Mouse (Mus musculus) lung, postnatal 14 days (tissue): ENCODE data around the gene Chtop.

Experiments used
- DNase-seq: peaks from one replicate; pipeline ENCODE4 v3.0.0; 2021

Gene Chtop

DNA sequence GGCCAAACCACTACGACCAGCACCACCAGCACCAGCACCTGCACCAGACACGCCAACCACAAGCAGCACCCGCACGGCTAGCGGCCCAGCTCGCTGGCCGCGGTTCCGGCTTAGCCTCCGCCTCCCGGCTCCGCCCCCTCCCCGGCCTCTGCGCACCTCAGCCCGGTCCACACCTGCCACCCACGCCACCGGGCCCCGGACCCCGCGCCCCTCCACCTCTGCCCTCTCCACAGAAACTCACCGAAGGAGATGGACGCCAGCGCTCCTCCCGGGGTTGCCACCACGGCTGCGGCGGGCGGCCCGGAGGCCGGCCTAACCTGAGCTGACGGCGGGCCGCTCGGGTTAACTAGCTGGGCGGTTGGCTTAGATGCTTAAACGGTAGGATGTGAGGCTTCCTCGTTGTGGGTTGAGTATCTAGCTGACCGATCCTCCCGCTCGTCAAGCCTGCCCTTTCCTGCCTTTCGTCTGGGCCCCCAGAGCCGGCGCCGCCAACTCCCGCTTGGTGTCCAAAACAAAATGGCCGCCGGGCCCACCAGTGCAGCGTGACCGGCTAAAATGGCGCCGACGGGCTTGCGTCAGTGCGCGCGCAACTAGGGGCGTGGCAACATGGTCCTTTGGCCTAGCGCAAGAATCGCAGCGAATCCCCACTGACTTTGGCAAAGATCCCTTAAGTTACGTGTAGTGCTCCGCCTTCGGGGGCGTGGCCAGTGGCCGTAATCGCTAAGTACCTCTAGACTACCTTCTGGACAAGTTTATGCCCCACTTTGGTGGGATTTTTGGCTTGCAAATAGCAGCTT, at the start of gene Chtop:
Gene Chtop (minus strand): TSS at position 549 of the 797 bp plus-strand sequence.
- peak; percentile 100 for DNase-seq

GRCm38 (mm10) chr3:90555954-90556353, 46.7 kb upstream of the Chtop start:
- no peak for DNase-seq

GRCm38 (mm10) chr3:90552231-90552630, 42.9 kb upstream of the Chtop start:
- no peak for DNase-seq

DNA sequence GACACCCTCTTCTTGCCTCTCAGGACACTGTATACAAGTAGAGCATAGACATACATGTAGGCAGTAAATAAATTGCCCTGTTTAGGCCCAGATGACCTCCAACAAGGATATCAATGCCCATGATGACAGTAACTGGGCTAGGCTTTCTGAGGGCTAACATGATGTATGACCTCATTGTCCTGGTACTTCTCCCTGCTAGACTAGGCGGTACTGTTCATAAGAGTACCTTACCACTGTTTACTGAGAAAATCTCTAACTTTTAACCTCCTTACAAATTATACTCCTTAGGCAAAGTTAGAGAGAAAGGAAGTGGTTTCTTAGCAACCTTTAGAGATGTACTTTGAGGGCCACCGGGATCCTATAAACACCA, 41.1 kb upstream of the Chtop start:
- DNase-seq: no peak

DNA sequence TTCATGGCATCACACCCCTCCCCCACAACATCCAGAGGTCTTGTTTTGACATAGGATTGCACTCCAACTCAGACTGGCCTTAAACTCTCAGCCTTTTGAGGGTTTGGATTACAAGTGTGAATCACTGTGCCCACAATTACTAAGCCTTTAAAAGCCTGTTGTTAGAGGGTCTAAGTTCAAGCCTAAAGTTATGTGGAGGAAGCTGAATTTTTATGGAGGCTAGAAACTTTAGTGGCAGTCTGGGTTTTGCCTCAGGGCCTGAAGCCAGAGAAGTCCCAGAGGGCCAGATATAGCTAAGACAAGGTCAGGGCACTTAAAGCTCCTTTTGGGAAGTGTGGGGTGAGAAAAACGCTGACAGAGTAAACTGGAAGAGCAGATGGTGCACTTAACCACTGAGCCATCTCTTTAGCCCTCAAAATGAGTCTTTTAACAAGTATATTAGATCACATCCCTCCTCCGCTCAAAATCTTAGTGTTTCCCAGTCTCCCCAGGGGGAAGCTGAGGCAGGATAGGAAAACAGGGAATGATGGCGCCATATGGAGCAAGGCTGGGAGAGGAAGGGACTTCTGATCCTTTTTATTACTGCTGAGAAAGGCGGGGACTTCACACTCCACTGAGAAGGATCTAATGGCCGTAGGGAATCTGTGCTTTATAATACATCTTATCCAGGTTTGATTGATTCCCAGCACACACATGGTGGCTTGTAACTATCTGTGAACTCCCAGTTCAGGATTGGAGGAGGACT, 40.5 kb upstream of the Chtop start:
- no peak for DNase-seq

DNA sequence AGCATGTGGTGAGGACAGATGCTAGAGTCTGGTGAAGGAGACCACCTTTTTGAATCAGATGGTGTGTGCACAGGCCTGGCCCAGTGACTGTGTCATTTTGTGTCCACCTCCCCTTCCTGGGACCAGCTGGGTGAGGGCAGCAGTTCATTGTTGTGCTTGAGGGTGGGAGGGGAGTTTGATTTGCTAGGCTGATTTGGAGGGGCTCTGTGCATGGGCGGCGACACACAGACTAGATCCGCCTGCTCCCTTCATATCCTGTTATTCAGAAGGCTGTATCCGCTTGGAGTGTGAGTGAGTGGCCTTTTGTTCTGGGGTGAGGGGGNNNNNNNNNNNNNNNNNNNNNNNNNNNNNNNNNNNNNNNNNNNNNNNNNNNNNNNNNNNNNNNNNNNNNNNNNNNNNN, 31.6 kb upstream of the Chtop start:
- DNase-seq: peak; percentile 65

GRCm38 (mm10) chr3:90537905-90538296, 28.6 kb upstream of the Chtop start:
- no peak for DNase-seq

DNA sequence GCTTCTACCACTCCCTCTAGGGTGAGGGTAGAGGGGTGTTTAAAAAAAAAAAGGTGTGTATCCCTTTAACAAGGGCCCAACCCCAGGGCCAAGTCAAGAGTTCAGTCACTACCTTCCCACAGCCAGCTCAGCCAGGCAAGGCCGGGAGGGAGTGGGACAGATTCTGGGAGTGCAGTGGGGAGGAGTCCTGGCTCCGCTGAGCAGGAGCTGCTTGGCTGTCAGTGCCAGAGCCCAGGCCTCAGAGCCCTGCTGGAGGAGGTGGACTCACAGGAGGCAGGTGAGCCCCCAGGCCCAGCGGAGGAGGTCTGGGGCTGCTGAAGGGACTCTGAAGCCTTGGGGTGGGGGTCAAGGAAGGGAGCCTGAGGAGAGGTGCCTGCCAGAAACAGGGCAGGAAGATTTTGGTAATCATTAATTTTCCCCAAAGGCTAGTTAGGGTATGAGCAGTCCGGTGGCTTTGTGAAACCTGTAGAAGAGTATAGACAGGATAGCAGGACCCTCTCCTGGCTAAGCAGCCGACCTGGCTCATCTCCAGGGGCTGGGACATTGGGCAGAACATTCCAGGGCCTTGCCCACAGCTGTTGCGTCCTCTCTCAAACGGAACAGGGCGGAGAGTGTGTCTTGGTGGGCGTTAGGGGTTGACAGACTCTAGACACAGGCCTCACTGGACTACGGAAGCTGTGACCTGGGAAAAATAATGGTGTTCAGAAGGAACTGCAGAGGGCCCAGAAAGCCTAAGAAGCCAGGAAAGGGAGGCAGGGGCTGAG, 28.0 kb upstream of the Chtop start, which contains the start of gene S100a16:
Gene S100a16 (plus strand): TSS at position 114 of the 764 bp plus-strand sequence.
- DNase-seq: peak; percentile 72

DNA sequence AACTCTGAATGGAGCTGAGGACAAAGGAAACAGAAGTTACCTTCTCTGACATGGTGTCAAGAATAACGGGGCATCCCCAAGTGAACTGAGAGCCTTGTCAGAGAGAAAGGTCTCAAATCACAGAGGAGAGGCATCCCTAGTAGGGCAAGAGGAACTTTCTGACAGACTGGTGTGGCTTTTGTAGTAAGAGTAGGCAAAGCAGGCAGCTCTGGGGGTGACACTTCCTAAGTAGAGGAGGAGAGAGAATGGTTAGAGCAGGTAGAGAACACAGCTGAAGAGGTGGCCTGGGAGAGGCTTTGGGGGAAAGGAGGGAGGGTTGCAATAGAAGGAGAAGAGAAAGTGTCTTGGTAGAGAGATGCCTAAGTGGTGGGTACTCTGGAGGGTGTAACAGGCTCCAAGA, 26.1 kb upstream of the Chtop start:
- no peak for DNase-seq

DNA sequence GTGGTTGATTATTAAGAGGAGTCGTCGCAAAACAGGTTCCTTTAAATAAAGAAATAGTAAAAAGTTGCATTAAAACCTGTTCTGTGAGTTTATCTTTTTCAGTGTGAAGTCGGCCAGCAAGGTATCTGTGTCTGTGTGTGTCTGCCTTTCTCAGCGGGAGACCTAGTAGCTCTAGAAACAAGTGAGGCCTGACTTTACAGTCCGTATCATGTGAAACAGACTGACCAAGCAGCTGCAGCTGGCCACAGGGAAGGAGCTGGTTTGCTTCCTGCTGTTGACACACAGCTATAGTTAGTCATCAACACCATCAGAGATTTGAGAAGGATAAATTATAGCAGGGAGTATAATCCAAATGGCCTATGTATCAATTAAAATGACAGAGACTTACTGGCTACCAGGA, 22.4 kb upstream of the Chtop start:
- no peak for DNase-seq

DNA sequence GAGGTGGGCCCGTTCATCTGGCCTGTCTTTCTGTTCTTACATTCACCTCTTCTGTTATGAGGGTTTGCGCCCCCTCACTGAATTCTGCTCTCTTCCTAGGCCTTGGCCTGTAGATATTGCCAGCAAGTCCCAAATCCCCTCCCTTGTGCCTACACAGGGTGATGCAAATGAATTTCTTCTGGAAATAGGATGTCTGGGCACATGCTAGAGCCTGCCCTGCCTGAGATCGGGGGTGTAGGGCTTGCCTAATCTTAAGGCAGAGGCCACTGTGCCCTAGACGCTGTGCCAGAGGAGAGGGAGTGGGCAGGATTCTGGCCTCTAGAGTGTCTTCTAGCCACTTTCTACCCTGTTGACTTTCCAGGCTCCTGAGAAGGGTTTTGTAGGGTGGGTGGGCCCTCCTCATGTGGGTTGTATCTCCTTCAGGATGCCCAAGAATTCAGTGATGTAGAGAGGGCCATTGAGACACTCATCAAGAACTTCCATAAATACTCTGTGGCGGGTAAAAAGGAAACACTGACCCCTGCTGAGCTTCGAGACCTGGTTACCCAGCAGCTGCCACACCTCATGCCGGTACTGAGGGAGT, 18.1 kb upstream of the Chtop start:
- no peak for DNase-seq

GRCm38 (mm10) chr3:90526580-90526979, 17.3 kb upstream of the Chtop start, which contains the start of gene S100a14:
Gene S100a14, plus strand, starts transcription at chr3:90526856.
- DNase-seq: peak; percentile 66

DNA sequence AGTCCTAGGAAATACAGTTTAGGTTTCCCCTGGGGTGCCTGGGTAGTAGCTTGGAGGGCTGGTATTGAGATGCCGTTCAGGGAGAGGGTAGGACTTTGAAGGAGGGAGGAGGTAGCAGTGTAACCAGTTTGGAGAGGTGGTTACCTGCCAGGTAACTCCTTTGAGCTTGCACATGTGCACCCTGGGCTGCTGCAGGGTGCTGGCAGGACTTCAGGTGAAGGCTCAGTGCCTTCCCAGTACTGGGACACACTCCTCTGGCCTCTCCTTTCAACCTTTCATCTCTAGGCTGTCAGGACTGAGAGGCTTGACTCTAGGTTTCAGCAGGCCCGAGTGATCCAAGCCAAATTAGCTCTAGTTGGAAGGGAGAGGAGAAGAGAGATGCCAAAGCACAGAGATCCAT, 16.8 kb upstream of the Chtop start:
- no peak for DNase-seq

- DNase-seq: peak; percentile 60
Measured at GRCm38 (mm10) chr3:90525421-90525820, 16.1 kb upstream of the Chtop start.

DNA sequence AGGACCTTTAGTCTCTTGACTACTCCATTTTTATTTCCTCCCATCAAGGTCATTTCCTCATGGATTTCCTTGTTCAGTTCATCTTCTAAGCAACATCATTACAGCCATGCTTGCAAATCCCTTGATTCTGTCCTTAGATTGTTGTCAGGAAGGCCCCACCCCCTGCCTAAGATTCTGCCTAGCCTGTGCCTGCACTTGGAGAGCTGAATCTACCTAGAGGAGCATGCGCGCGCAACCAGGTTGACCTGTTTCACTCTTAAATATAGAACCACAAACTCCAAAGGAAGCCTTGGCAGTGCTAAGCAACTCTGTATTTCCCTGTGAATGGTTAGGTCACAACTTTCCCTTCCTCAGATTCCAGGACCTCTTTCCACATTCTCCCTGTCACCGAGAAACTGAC, 8.4 kb upstream of the Chtop start:
- DNase-seq: no peak

- no peak for DNase-seq
Measured at GRCm38 (mm10) chr3:90515789-90516188, 6.5 kb upstream of the Chtop start.

GRCm38 (mm10) chr3:90515242-90515641, 5.9 kb upstream of the Chtop start:
- DNase-seq: peak; percentile 68

DNA sequence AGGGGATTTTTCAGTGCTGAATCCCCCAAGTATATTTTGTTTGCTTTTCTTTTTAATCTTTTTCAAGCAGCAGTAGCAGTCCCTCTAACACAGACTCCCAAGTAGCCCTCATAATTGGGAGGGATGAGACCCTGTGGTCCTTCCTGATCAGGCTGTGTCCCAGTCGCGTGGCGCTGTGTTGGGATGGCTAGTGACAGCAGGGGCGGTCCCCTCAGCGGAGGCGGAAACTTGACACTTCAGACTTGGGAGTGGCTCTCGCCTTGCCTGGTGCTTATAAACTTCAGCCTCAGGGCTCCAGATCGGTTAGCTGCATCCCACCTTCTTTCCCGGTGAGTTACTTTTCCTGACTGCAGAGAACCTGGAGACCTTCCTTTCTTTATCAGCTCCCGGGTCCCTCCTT, 5.4 kb upstream of the Chtop start:
- DNase-seq: peak; percentile 81

DNA sequence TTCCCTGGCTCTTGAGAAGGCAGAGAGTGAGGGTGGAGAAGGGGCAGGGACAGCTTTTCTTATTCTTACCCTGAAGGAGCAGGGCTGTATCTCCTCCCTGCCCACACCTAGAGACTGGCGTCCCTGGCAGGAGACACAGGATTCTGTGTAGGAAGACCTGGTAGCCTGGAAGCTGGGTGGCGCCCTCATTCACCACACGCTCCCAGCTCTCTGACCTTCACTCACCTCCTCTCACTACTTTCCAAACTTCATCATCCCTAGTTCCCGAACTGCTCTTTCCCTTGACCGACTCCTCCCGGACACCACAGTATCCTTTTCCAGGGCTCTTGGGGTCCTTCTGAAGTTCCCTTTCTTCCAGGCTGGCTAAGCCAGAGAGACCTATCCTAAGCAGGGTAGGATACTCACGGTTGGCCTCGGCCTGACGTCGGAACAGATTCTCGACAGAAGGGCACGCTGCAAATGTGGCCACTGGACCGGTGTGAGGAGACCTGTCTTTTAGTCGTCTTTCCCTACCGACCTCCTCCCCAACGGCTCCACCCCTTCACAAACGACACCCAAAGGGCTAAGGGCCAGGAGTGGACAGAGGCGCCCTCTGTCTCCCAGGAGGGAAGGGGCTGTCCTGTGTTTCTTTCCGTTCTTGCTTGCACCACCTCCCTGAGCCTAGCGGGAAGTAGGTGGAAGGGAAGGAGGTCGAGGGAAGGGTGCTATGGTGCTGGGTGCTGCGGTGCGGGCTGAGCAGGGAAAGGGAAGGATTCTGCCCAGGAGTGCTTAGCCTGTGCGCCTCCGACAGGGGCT, 4.7 kb upstream of the Chtop start, which contains the start of the genes S100a1 and S100a13:
Gene S100a1 (minus strand): TSS at position 597 of the 795 bp plus-strand sequence.
Gene S100a13 (plus strand): TSS at position 640 of the 795 bp plus-strand sequence.
- peak; percentile 79 for DNase-seq

DNA sequence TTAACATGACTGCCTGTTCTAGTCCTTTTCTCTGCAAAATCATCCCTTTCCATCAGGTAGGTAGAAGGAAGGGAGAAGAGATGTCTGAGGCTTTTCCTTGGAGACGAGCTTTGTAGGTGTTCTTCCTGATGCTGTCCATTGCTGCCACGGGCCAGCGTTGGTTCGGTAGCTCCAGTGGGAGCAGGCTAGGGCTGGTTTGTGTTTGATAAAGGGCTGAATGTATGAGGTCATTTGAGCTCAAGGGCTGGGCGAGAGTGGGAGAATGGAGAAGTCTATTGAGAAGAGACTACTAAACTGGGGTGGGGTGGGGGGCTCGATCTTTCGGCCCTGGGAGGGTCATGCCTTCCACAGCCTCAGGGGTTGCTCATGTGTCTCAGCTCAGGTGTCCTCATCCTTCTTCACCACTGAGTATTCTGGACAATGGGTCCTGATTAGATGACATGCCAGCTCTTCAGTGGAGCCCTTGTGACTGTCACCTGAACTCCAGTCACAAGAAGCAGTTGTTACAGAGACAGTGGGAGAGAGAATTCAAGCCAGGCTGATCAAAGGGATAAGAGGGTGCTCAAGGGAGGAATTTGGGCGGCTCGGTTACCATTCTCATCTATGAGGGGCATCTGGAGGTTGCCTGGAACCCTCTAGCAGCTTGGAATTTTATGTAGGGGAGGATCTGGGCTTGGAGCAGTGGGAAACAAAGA, 3.8 kb upstream of the Chtop start:
- DNase-seq: no peak

DNA sequence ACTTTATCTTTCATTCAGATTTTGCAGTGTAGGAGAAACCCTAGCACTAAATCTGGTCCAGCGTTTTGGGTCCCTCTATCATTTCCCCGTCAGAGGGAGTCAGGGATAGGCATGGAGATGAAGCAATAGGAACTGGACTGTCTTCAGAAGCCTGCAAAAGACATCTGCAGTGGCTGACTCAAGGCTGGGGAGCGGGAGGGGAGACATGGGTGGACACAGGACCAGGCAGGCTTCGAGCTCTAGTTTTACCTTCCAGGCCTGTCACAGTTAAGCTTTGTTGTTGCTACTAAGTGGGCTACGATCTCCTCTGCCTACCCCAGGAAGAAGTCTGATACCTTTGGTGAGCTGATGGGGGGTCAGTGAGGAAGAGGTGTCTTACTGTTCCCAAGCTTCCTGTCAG, 3.0 kb upstream of the Chtop start:
- DNase-seq: no peak
